Mouse (Mus musculus) E14TG2a.4 (cell line): ENCODE data around the gene Ccdc9.
"Not testable (repeated sequence)": the region's sequence is repeated elsewhere in the genome, so short reads cannot be mapped to it uniquely, and the experiment has no call there.

Source experiments
- CTCF ChIP-seq: conservative IDR thresholded peaks from 2 replicates; pipeline ENCODE4 v1.5.1; 2014; ENCODE audit warnings: low read length
- NANOG ChIP-seq: IDR thresholded peaks from 2 replicates; pipeline ENCODE4 v1.6.1; 2014; ENCODE audit warnings: borderline replicate concordance, low read length, mixed read lengths

- TF ChIP-seq CTCF, NANOG: not testable (repeated sequence)
Observed at GRCm38 (mm10) chr7:16255963-16256362, 30.6 kb downstream of the Ccdc9 start.
